19 mouse cellular contexts compared by ENCODE assay signal in genomic region chr6:71751602-71752001, GRCm38 (mm10). TPM values are rescaled to one million over a fixed set of nuclear protein-coding genes. Genes with fewer than 3 reads are reported as not detected.
"Had no signal": no experiment of that assay in that cellular context is flagged by ENCODE, and none has a peak within 500 bp of the region (broad histone marks: within the 10 kb centered on the region; RNA-seq: fewer than 3 reads in every experiment).

No protein-coding gene starts in this region.

- H3K4me1 ChIP-seq: limb, embryonic 10.5 days had no signal

- H3K27me3 ChIP-seq: limb, embryonic 13.5 days; lung, embryonic 15.5 days; midbrain, embryonic 12.5 days; midbrain, embryonic 15.5 days; neural tube, embryonic 13.5 days; stomach, embryonic 15.5 days had no signal

- H3K27ac ChIP-seq: kidney, postnatal 0 days; limb, embryonic 10.5 days; limb, embryonic 13.5 days; lung, embryonic 15.5 days; midbrain, embryonic 12.5 days; midbrain, embryonic 15.5 days; neural tube, embryonic 13.5 days; stomach, embryonic 15.5 days had no signal

- DNase-seq: kidney, adult 2 months; kidney, postnatal 25 days; lung, adult 18-20 months; lung, postnatal 10 days; lung, postnatal 36 days; retina, postnatal 1 day; right cerebral cortex, postnatal 25 days; spleen, adult 18-20 months; thymus, postnatal 25 days had no signal

- H3K4me3 ChIP-seq: limb, embryonic 10.5 days; limb, embryonic 13.5 days; lung, embryonic 15.5 days; midbrain, embryonic 12.5 days; midbrain, embryonic 15.5 days; neural tube, embryonic 13.5 days; stomach, embryonic 15.5 days had no signal

- H3K36me3 ChIP-seq: limb, embryonic 10.5 days; limb, embryonic 13.5 days; lung, embryonic 15.5 days; midbrain, embryonic 12.5 days; midbrain, embryonic 15.5 days; stomach, embryonic 15.5 days had no signal

- H3K9ac ChIP-seq: limb, embryonic 13.5 days; lung, embryonic 15.5 days; midbrain, embryonic 12.5 days; midbrain, embryonic 15.5 days; neural tube, embryonic 13.5 days; stomach, embryonic 15.5 days had no signal

- H3K4me2 ChIP-seq: limb, embryonic 13.5 days; lung, embryonic 15.5 days; midbrain, embryonic 12.5 days; midbrain, embryonic 15.5 days; neural tube, embryonic 13.5 days; stomach, embryonic 15.5 days had no signal

- ATAC-seq: intestine, postnatal 0 days had no signal

- H3K9me3 ChIP-seq: limb, embryonic 10.5 days; limb, embryonic 13.5 days; lung, embryonic 15.5 days; midbrain, embryonic 12.5 days; midbrain, embryonic 15.5 days; neural tube, embryonic 13.5 days; stomach, embryonic 15.5 days had no signal

RNA-seq across cellular contexts. Expression of gene Reep1, which starts 44.2 kb away (rescaled TPM):
- total RNA-seq: neutrophil, adult 5-6 weeks had no signal
